Mouse (Mus musculus) embryonic facial prominence, embryonic 11.5 days (tissue): ENCODE data around the gene Slc16a4. TPM values are rescaled to one million over a fixed set of nuclear protein-coding genes. Genes with fewer than 3 reads are reported as not detected.

Source experiments
- ATAC-seq: fragments of 200-750 bp; cut with Nextera tagmentation; replicated peaks from 2 replicates; pipeline ENCODE4 v1.8.0; 2017; ENCODE audit warnings: low read depth; ENCODE audit not compliant: insufficient number of reproducible peaks, low FRiP score, low TSS enrichment
- DNase-seq: peaks from one replicate; pipeline ENCODE4 v3.0.0-alpha.2; 2015; ENCODE audit warnings: low spot score
- H3K27ac ChIP-seq: fragments of 300-500 bp; sonication (generic); replicated peaks from 2 replicates; pipeline ENCODE4 v1.5.1; 2014; ENCODE audit warnings: mild to moderate bottlenecking, low read depth, low read length, control low read depth
- H3K27me3 ChIP-seq: fragments of 300-500 bp; sonication (generic); 2 replicates; pipeline ENCODE4 v1.6.1; 2014; ENCODE audit warnings: mild to moderate bottlenecking, low read length, moderate library complexity, mixed read lengths; ENCODE audit not compliant: control insufficient read depth, insufficient read depth
- H3K36me3 ChIP-seq: fragments of 300-500 bp; sonication (generic); replicated peaks from 2 replicates; pipeline ENCODE4 v1.6.1; 2014; ENCODE audit warnings: low read depth, mild to moderate bottlenecking, low read length, moderate library complexity, mixed read lengths; ENCODE audit not compliant: control insufficient read depth, insufficient read depth
- H3K4me1 ChIP-seq: fragments of 300-500 bp; sonication (generic); 2 replicates; pipeline ENCODE4 v1.6.1; 2014; ENCODE audit warnings: low read length, mixed read lengths; ENCODE audit not compliant: control insufficient read depth, insufficient read depth
- H3K4me2 ChIP-seq: fragments of 300-500 bp; sonication (generic); 2 replicates; pipeline ENCODE4 v1.6.1; 2014; ENCODE audit warnings: low read depth, mild to moderate bottlenecking, control low read depth, low read length, moderate library complexity
- H3K4me3 ChIP-seq: fragments of 300-500 bp; sonication (generic); 2 replicates; pipeline ENCODE4 v1.5.1; 2014; ENCODE audit warnings: low read depth, low read length, control low read depth
- H3K9ac ChIP-seq: fragments of 300-500 bp; sonication (generic); replicated peaks from 2 replicates; pipeline ENCODE4 v1.6.1; 2014; ENCODE audit warnings: mild to moderate bottlenecking, control low read depth, low read length
- H3K9me3 ChIP-seq: fragments of 300-500 bp; sonication (generic); replicated peaks from 2 replicates; pipeline ENCODE4 v1.6.1; 2016; ENCODE audit warnings: mild to moderate bottlenecking, low read length, inconsistent platforms, mixed read lengths; ENCODE audit not compliant: control insufficient read depth
- WGBS: fragments of 180-500 bp; shearing (Covaris S2); extraction: QIAGEN DNeasy Blood & Tissue Kit; methylation state at CpG from one replicate; pipeline ENCODE4 v1.1.7; 2014; 5-methylcytosine and 5-hydroxymethylcytosine counted together
- polyA plus RNA-seq: library from polyadenylated mRNA; unstranded; fragments of >200 nt; fragmentation: Nextera tagmentation; extraction: Ambion mirVana; gene quantifications from 2 replicates; pipeline ENCODE4 v1.2.1, GENCODE M21; 2014

Slc16a4 gene
- polyA plus RNA-seq, 1 experiment from 2014 or later = 3.4 TPM

DNA sequence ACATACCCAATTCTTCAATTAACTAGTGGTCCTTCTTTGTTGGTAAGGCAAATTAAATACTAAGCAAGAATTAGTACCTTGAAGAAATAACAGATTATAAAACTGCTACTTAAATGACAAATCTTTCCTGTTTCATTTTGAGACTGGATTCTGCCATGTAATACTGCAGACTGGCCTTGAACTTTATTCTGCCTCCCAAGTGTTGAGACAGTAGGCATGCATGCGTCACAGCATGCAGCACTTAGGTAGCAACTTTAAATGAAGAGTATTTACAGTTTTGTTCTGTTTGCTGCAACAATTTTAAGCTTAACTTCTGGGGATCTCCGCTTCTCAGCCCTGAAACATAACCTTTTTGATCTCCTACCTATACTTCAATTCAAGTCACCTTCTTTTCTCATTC, 30.1 kb downstream of the Slc16a4 start:
- H3K4me2 ChIP-seq = no peak overlapping the region
- no peaks in the 10 kb centered on the region for H3K9me3 ChIP-seq
- DNase-seq = no peak
- no peak overlapping the region for H3K4me3 ChIP-seq
- no peaks in the 10 kb centered on the region for H3K4me1 ChIP-seq
- no peaks in the 10 kb centered on the region for H3K27me3 ChIP-seq
- no peak overlapping the region for H3K9ac ChIP-seq
- ATAC-seq = no peak
- no peak overlapping the region for H3K27ac ChIP-seq
- H3K36me3 ChIP-seq = peaks cover 5% of the 10 kb centered on the region
- WGBS = 96% methylated on average over 2 of the region's 2 CpGs

- H3K27ac ChIP-seq = no peak overlapping the region
- peaks cover 5% of the 10 kb centered on the region for H3K36me3 ChIP-seq
- DNase-seq (no peak), ATAC-seq (no peak)
- H3K4me2 ChIP-seq = no peak overlapping the region
- no peak overlapping the region for H3K9ac ChIP-seq
- H3K4me3 ChIP-seq = no peak overlapping the region
- no peaks in the 10 kb centered on the region for H3K27me3 ChIP-seq
- H3K9me3 ChIP-seq = no peaks in the 10 kb centered on the region
- no peaks in the 10 kb centered on the region for H3K4me1 ChIP-seq
Observed at GRCm38 (mm10) chr3:107321776-107322175, 30.7 kb downstream of the Slc16a4 start.

DNA sequence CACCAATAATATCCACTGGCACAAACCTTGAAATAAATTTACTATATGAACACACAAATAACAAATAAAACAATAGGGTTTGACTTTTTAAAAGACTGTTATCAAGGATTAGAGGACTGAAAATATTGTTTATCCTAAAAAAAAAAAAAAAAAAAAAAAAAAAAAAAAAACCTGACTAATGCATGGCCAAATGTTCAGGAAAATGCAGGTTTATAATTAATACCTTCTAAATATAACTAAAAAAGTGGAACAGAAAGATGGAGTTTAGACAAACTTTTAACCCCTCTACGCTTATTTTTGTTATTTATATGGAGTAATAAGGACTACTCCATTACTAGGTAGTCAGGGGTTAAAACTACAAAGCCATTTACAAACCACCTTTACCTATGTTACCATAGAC, 35.4 kb downstream of the Slc16a4 start:
- no peak overlapping the region for H3K4me3 ChIP-seq
- no peaks in the 10 kb centered on the region for H3K9me3 ChIP-seq
- H3K4me2 ChIP-seq = no peak overlapping the region
- no peaks in the 10 kb centered on the region for H3K27me3 ChIP-seq
- no peak overlapping the region for H3K9ac ChIP-seq
- no peak overlapping the region for H3K27ac ChIP-seq
- DNase-seq (no peak), ATAC-seq (no peak)
- H3K4me1 ChIP-seq = peaks cover 5% of the 10 kb centered on the region
- peaks cover 10% of the 10 kb centered on the region for H3K36me3 ChIP-seq
- 90% methylated on average over 1 of the region's 1 CpGs for WGBS

DNA sequence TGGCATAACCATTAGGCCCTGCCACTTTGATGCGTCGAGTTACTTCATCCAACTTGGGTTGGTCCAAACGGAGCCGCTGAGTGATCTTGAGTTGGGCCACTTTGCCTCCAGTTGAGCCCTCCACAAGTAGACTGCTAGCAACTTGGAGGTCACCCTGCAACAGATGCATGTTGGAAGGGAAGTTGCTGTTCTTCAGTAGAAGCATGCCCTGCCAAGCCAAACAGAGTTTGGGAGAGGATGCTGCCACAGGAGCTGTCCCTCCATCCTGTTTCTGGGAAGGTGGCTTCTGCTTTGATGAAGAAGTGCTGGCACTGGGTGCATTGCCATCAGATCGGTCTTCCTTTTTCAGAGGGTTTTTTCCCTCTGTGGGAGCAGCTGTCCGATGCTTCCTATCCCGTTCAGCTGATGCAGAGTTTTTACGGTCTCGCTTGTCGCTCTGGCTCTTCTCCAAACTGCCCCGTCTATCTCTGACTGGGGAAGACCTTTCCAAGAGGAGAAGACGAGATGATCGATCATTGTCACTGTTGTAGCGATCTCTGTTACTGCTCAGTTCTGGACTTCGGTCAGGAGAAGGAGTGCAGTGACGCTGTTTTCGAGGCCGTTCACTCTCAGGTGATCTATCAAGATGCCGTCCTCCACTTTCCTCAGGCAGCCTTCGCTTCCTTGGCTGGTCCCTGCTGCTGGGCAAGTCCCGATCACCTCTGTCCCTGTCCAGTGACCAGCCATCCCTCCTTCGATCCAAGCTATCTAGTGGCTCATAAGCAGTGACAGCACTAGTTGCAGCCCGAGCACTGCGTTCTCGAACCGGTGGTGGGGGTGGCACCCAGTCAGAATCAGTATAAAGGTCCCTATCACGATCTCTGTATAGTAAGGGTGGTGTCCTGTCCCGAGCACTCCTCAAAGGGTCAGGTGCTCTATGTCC, 39.7 kb downstream of the Slc16a4 start:
- peaks cover 6% of the 10 kb centered on the region for H3K4me1 ChIP-seq
- peaks cover 5% of the 10 kb centered on the region for H3K36me3 ChIP-seq
- H3K9ac ChIP-seq = no peak overlapping the region
- DNase-seq (no peak), ATAC-seq (no peak)
- 83% methylated on average over 28 of the region's 28 CpGs for WGBS
- H3K27me3 ChIP-seq = no peaks in the 10 kb centered on the region
- peak overlapping the region; percentile 74 for H3K4me2 ChIP-seq
- H3K9me3 ChIP-seq = no peaks in the 10 kb centered on the region
- no peak overlapping the region for H3K27ac ChIP-seq
- H3K4me3 ChIP-seq = peak overlapping the region; percentile 26; the same call in 1 of the 2 replicates

DNA sequence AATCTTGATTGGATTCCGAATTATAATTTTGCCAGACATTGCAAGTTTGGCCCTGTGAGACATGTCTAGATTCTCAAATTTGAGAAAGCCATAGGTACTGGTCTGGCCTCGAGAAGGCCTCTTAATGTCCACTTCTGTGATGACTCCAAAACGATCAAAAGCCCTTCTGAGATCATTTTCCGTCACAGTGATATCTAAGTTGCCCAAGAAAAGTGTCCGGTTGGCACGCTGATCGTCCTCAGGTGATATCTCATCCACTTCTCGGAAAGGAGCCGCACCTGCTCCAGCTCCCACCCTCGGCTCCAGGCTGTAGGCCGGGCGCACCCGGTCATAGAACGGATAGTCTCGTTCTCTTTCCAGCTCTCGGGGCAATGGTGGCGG, 40.7 kb downstream of the Slc16a4 start:
- H3K9me3 ChIP-seq = no peaks in the 10 kb centered on the region
- H3K27ac ChIP-seq = no peak overlapping the region
- H3K9ac ChIP-seq = peak overlapping the region; percentile 94
- no peaks in the 10 kb centered on the region for H3K27me3 ChIP-seq
- WGBS = 24% methylated on average over 17 of the region's 17 CpGs
- DNase-seq (no peak), ATAC-seq (no peak)
- peak overlapping the region; percentile 95 for H3K4me3 ChIP-seq
- peaks cover 5% of the 10 kb centered on the region for H3K36me3 ChIP-seq
- peaks cover 6% of the 10 kb centered on the region for H3K4me1 ChIP-seq
- peak overlapping the region; percentile 74 for H3K4me2 ChIP-seq

DNA sequence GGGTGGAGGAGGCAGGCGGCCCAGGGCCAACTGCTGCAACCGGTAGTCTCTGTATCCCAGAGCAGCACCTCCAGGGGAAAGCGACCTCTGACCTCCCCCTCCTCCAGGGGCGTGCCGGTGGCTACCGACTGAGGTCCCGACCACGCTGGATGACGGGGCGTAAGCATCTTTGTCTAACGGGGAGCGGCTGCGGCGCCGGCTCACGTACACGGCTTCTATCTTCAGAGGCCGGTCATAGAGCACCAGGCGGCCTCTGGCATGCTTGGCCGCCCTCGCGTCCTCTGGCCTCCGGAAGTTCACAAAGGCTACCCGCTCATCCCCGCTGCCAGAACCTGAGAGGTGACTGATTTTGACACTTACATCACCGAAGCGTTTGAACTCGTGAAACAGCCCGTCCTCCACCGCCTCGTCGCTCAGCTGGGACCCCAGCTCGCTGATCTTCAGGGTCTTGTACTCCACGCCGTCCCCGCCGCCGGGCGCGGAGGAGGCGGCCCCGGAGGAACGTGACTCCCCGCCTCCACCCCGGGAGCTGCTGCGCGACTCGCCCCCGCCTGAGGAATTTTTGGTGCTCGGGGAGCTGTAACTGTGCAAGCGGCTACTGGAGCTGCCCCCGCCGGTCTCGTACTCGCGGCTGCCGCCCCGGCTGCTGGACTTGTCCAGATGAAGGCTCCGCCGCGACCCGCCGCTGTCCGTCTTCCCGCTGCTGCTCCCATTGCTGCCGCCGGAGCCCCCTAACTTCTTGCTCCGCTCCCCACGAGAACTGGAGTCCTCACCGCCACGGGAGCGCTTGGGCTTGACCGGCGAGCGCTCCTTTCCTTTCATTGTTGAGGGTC, 41.3 kb downstream of the Slc16a4 start:
- Histone ChIP-seq H3K9ac (peak overlapping the region; percentile 94), H3K36me3 (peaks cover 5% of the 10 kb centered on the region), H3K4me2 (peak overlapping the region; percentile 74), H3K27ac (peak overlapping the region; percentile 89), H3K9me3 (no peaks in the 10 kb centered on the region), H3K4me3 (peak overlapping the region; percentile 95), H3K27me3 (no peaks in the 10 kb centered on the region), H3K4me1 (peaks cover 6% of the 10 kb centered on the region)
- under 1% methylated on average over 74 of the region's 75 CpGs for WGBS
- DNase-seq (peak; percentile 50), ATAC-seq (peak; percentile 4)

DNA sequence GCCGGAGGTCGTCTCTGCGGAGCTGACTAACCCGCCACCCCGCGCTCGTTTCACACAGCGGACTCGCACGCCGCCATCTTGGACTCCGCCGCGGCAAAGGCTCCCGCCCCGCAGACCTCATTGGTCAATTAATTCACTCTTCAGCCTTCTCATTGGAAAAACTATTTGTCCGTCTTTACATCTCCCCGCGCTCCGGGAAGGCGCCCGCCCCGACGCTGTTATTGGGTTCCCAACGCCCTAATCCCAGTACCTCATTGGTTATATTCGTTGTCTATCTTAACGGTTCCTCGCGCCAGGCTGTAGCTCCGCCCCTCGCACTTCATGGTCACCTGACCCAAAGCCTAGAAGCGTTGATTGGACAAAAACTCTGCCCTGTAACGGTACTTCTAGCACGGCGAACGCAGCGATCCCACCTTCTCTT, 41.9 kb downstream of the Slc16a4 start:
- peak overlapping the region; percentile 94 for H3K9ac ChIP-seq
- H3K4me2 ChIP-seq = peak overlapping the region; percentile 74; the same call in 1 of the 2 replicates
- WGBS = 0% methylated on average over 37 of the region's 37 CpGs
- peak; percentile 96 for ATAC-seq
- H3K36me3 ChIP-seq = peaks cover 5% of the 10 kb centered on the region
- H3K9me3 ChIP-seq = no peaks in the 10 kb centered on the region
- peak overlapping the region; percentile 97 for H3K27ac ChIP-seq
- H3K27me3 ChIP-seq = no peaks in the 10 kb centered on the region
- H3K4me1 ChIP-seq = peaks cover 6% of the 10 kb centered on the region
- peak; percentile 100 for DNase-seq
- H3K4me3 ChIP-seq = peak overlapping the region; percentile 95
